Mouse (Mus musculus): ENCODE results near the gene Trim66. TPM values are rescaled to one million over a fixed set of nuclear protein-coding genes. Genes with fewer than 3 reads are reported as not detected.
A peak's percentile ranks its signal among the peaks of the same experiment; 100 is the strongest.

Trim66 gene
- polyA plus RNA-seq (2016; fragmentation: Nextera tagmentation; extraction: Ambion mirVana) = 0.07 and 0.08 TPM in 2 replicates

GRCm38 (mm10) chr7:109508034-109508433 is at the start of gene Trim66:
Trim66 (minus strand) TSS chr7:109508134.
- WGBS = 82% methylated on average over 4 of the region's 4 CpGs
- H3K4me3 ChIP-seq = peak within 1 kb of the TSS; percentile 10; the same call in 1 of the 2 replicates
- no peaks in the 10 kb centered on the region for H3K9me3 ChIP-seq
- peaks cover 13% of the 10 kb centered on the region for H3K4me1 ChIP-seq (replicated peaks)
- H3K27me3 ChIP-seq (ENCODE audit: insufficient read depth, poor library complexity, severe bottlenecking) = no peaks in the 10 kb centered on the region
- H3K27ac ChIP-seq = peak within 1 kb of the TSS; percentile 45; the same call in 1 of the 2 replicates
- H3K36me3 ChIP-seq = no peaks in the 10 kb centered on the region
- no peak for DNase-seq (ENCODE audit: low spot score)

DNA sequence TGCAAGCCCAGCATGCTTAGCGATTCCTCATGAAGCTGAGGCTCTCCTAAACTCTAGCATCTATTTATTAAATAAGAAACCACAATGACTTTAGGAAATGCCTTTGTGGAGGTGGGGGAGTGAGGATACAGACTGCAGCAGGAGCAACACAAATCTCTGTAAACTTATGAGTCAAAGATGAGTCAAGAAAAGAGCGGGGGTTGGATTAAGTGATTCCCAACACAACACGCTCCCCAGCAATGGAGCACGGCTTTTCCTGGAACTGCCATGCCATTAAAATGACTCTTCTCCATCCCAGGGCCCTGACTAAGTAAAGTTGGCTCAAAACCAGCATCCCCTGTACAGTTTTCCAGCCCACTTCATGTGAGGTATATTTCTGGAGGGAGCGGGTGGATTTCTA is 38.8 kb upstream of the Trim66 start:
- Histone ChIP-seq H3K9me3 (no peaks in the 10 kb centered on the region), H3K27ac (no peak overlapping the region), H3K36me3 (peaks cover 67% of the 10 kb centered on the region), H3K4me3 (no peak overlapping the region), H3K4me1 (replicated peaks) (no peaks in the 10 kb centered on the region), H3K27me3 (ENCODE audit: insufficient read depth, poor library complexity, severe bottlenecking) (no peaks in the 10 kb centered on the region)
- no peak for DNase-seq (ENCODE audit: low spot score)
- WGBS = 94% methylated on average over 5 of the region's 5 CpGs

DNA sequence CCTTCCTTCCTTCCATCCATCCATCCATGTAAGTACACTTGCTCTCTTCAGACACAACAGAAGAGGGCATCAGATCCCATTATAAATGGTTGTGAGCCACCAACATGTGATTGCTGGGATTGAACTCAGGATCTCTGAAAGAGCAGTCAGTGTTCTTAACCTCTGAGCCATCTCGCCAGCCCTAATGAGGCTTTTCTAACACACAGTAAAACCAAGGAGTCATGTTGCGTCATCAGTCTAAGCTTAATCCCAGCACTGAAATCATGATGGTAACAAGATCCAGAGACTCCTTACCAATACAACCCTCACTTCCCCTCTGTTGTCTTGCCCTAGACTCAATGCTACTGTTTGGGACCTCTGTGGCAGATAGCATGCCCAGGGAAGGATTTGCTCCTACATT is 38.3 kb upstream of the Trim66 start:
- 91% methylated on average over 2 of the region's 2 CpGs for WGBS
- H3K27ac ChIP-seq = no peak overlapping the region
- DNase-seq (ENCODE audit: low spot score) = no peak
- H3K36me3 ChIP-seq = peaks cover 72% of the 10 kb centered on the region
- no peaks in the 10 kb centered on the region for H3K9me3 ChIP-seq
- H3K4me1 ChIP-seq (replicated peaks) = no peaks in the 10 kb centered on the region
- no peak overlapping the region for H3K4me3 ChIP-seq
- no peaks in the 10 kb centered on the region for H3K27me3 ChIP-seq (ENCODE audit: insufficient read depth, poor library complexity, severe bottlenecking)

- no peak overlapping the region for H3K4me3 ChIP-seq
- H3K9me3 ChIP-seq = no peaks in the 10 kb centered on the region
- H3K4me1 ChIP-seq (replicated peaks) = no peaks in the 10 kb centered on the region
- H3K27ac ChIP-seq = no peak overlapping the region
- no peak for DNase-seq (ENCODE audit: low spot score)
- no peaks in the 10 kb centered on the region for H3K27me3 ChIP-seq (ENCODE audit: insufficient read depth, poor library complexity, severe bottlenecking)
- H3K36me3 ChIP-seq = peaks cover 72% of the 10 kb centered on the region
- WGBS = 81% methylated on average over 10 of the region's 10 CpGs
These were observed 37.5 kb upstream of the Trim66 start for GRCm38 (mm10) chr7:109545255-109545993.

DNA sequence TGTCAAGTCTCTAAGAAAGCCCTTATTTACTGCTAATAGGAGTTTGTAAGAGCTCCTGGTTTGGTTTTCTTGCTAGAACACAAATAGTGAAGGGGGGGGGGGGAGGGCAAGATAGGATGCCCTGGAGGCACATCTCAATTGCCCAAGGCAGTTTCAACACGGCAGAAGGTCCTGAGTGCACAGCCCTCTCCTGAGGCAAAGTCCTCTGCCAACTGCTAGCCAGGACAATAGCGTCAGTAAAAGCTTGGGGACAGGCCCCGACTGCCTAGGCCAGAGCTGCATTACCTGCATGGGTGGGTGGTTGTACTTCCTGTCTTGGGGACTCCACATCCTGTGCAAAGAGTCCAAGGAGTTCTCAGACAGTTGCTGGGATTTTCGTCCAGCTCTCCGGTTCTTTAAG is 36.9 kb upstream of the Trim66 start:
- Histone ChIP-seq H3K27me3 (ENCODE audit: insufficient read depth, poor library complexity, severe bottlenecking) (no peaks in the 10 kb centered on the region), H3K36me3 (peaks cover 75% of the 10 kb centered on the region), H3K4me1 (replicated peaks) (no peaks in the 10 kb centered on the region), H3K9me3 (no peaks in the 10 kb centered on the region), H3K4me3 (no peak overlapping the region), H3K27ac (no peak overlapping the region)
- DNase-seq (ENCODE audit: low spot score) = no peak
- 80% methylated on average over 5 of the region's 5 CpGs for WGBS

DNA sequence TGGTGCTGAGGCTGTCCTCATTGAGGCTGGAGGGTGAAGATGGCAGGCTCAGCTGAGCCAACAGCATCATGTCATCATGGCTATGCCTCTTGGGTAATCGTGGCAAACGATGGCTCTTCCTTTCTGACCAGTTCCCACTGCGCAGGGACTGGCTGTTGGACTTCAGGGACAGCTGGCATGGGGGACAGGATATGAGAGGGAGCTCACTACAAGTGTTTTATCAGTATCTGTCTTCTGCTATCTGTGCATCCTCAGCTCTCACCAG is 34.4 kb upstream of the Trim66 start:
- H3K9me3 ChIP-seq = no peaks in the 10 kb centered on the region

GRCm38 (mm10) chr7:109541609-109542363 is 33.9 kb upstream of the Trim66 start:
- no peak overlapping the region for H3K4me3 ChIP-seq
- 0 out of 2 replicates have a peak overlapping the region, but pooled peaks have one; percentile 45 for H3K27ac ChIP-seq
- DNase-seq (ENCODE audit: low spot score) = no peak
- H3K4me1 ChIP-seq (replicated peaks) = no peaks in the 10 kb centered on the region
- 89% methylated on average over 10 of the region's 10 CpGs for WGBS
- H3K9me3 ChIP-seq = no peaks in the 10 kb centered on the region
- peaks cover 80% of the 10 kb centered on the region for H3K36me3 ChIP-seq
- no peaks in the 10 kb centered on the region for H3K27me3 ChIP-seq (ENCODE audit: insufficient read depth, poor library complexity, severe bottlenecking)

More for the DNA sequence above, 34.4 kb upstream of the Trim66 start:
- Histone ChIP-seq H3K27me3 (ENCODE audit: insufficient read depth, poor library complexity, severe bottlenecking) (no peaks in the 10 kb centered on the region), H3K27ac (0 out of 2 replicates have a peak overlapping the region, but pooled peaks have one; percentile 45), H3K4me1 (replicated peaks) (no peaks in the 10 kb centered on the region), H3K4me3 (no peak overlapping the region), H3K36me3 (peaks cover 81% of the 10 kb centered on the region)
- 92% methylated on average over 3 of the region's 3 CpGs for WGBS
- no peak for DNase-seq (ENCODE audit: low spot score)

DNA sequence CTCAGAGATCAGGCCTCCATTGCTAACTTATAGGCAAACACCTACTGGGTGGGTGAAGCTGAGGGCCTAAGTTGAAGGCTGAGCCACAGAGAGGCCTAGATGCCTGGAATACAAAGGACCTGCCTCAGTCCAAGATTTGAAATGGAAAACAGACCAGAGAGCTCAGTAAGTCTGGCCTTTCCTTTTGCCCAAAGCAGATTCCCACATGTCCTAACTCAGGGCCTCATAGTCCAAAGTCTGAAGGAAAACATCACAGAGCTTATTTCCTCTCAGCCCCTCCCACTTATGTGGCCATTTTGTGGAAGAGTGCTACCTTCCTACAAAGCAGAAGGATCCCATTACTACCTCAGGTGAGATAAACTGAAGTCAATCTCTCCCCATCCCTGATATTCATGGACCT is 33.0 kb upstream of the Trim66 start:
- Histone ChIP-seq H3K4me3 (no peak overlapping the region), H3K4me1 (replicated peaks) (no peaks in the 10 kb centered on the region), H3K9me3 (no peaks in the 10 kb centered on the region), H3K27ac (no peak overlapping the region), H3K27me3 (ENCODE audit: insufficient read depth, poor library complexity, severe bottlenecking) (no peaks in the 10 kb centered on the region), H3K36me3 (peaks cover 89% of the 10 kb centered on the region)
- no peak for DNase-seq (ENCODE audit: low spot score)

GRCm38 (mm10) chr7:109536451-109536946 is 28.6 kb upstream of the Trim66 start:
- Histone ChIP-seq H3K4me3 (no peak overlapping the region), H3K27ac (peak overlapping the region; percentile 36; the same call in 1 of the 2 replicates), H3K9me3 (no peaks in the 10 kb centered on the region), H3K27me3 (ENCODE audit: insufficient read depth, poor library complexity, severe bottlenecking) (no peaks in the 10 kb centered on the region), H3K4me1 (replicated peaks) (no peaks in the 10 kb centered on the region), H3K36me3 (peaks cover 88% of the 10 kb centered on the region)
- WGBS = 67% methylated on average over 4 of the region's 4 CpGs
- no peak for DNase-seq (ENCODE audit: low spot score)

DNA sequence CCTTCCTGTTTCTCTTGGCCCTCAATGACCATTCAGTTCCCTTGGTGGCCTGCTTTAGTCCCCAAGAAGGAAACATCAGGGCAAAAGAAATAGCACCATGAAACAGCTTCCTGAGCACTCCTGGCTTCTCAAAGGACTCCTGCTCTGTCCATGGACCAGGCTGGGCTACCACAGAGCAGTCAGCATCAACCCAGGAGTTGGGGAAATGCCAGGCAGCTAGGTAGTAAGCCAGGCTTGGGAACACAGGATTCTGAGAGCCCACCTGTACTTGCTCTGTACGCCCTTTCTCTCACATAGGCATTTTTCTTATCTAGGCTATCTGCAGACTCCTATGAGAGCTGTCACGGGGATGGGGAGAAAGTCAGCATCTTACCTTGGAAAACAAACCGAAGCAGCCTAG is 27.0 kb upstream of the Trim66 start:
- DNase-seq (ENCODE audit: low spot score) = no peak
- H3K27me3 ChIP-seq (ENCODE audit: insufficient read depth, poor library complexity, severe bottlenecking) = no peaks in the 10 kb centered on the region
- no peaks in the 10 kb centered on the region for H3K9me3 ChIP-seq
- peaks cover 89% of the 10 kb centered on the region for H3K36me3 ChIP-seq
- H3K4me3 ChIP-seq = no peak overlapping the region
- WGBS = 94% methylated on average over 3 of the region's 3 CpGs
- H3K4me1 ChIP-seq (replicated peaks) = no peaks in the 10 kb centered on the region
- no peak overlapping the region for H3K27ac ChIP-seq

- Histone ChIP-seq H3K9me3 (no peaks in the 10 kb centered on the region), H3K36me3 (peaks cover 86% of the 10 kb centered on the region), H3K4me1 (replicated peaks) (no peaks in the 10 kb centered on the region), H3K27me3 (ENCODE audit: insufficient read depth, poor library complexity, severe bottlenecking) (no peaks in the 10 kb centered on the region), H3K27ac (no peak overlapping the region), H3K4me3 (no peak overlapping the region)
- 91% methylated on average over 4 of the region's 4 CpGs for WGBS
- DNase-seq (ENCODE audit: low spot score) = no peak
These were observed 26.0 kb upstream of the Trim66 start for GRCm38 (mm10) chr7:109533888-109534287.

DNA sequence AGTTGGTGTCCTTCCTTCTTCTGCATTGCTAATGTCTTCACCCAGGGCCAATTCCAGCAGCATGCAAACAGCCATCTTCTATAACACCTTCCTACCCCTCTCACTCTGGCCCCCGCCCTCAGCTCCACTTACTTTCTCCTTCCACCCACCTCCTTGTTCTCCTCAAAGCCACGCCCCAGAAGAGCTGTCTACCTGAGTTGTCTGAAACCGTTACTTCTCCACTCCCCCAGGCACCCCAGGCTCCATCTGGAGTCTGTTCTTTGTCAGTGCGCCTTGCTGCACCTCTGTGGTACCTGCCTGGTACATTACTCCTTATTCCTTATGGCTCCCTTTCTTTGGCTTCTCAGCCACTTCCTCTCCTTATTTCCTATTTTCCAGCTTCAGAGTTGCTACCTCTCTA is 25.2 kb upstream of the Trim66 start:
- Histone ChIP-seq H3K27me3 (ENCODE audit: insufficient read depth, poor library complexity, severe bottlenecking) (no peaks in the 10 kb centered on the region), H3K4me1 (replicated peaks) (no peaks in the 10 kb centered on the region), H3K27ac (no peak overlapping the region), H3K36me3 (peaks cover 87% of the 10 kb centered on the region), H3K4me3 (no peak overlapping the region), H3K9me3 (no peaks in the 10 kb centered on the region)
- WGBS = 79% methylated on average over 4 of the region's 4 CpGs
- no peak for DNase-seq (ENCODE audit: low spot score)

- Histone ChIP-seq H3K4me3 (no peak overlapping the region), H3K9me3 (no peaks in the 10 kb centered on the region), H3K27ac (no peak overlapping the region), H3K4me1 (replicated peaks) (no peaks in the 10 kb centered on the region), H3K36me3 (peaks cover 87% of the 10 kb centered on the region), H3K27me3 (ENCODE audit: insufficient read depth, poor library complexity, severe bottlenecking) (no peaks in the 10 kb centered on the region)
- DNase-seq (ENCODE audit: low spot score) = no peak
- 80% methylated on average over 3 of the region's 3 CpGs for WGBS
These were observed 24.8 kb upstream of the Trim66 start for GRCm38 (mm10) chr7:109532691-109533090.
